Mouse (Mus musculus) forebrain, embryonic 10.5 days (tissue): Measurements from ENCODE around the gene Gm43191. TPM values are rescaled to one million over a fixed set of nuclear protein-coding genes. Genes with fewer than 3 reads are reported as not detected.

Experiments
- DNase-seq: peaks from one replicate; pipeline ENCODE4 v3.0.0-alpha.2; 2017; ENCODE audit warnings: low spot score; ENCODE audit errors: extremely low spot score
- H3K27ac ChIP-seq: fragments of 300-500 bp; sonication (generic); 2 replicates; pipeline ENCODE4 v1.5.1; 2016; ENCODE audit warnings: mild to moderate bottlenecking
- H3K27me3 ChIP-seq: fragments of 300-500 bp; sonication (generic); 2 replicates; pipeline ENCODE4 v1.6.1; 2016; ENCODE audit warnings: mild to moderate bottlenecking; ENCODE audit not compliant: poor library complexity, severe bottlenecking
- H3K36me3 ChIP-seq: fragments of 300-500 bp; sonication (generic); replicated peaks from 2 replicates; pipeline ENCODE4 v1.6.1; 2016; ENCODE audit warnings: mild to moderate bottlenecking, moderate library complexity
- H3K4me1 ChIP-seq: fragments of 300-500 bp; sonication (generic); 2 replicates; pipeline ENCODE4 v1.6.1; 2016
- H3K4me3 ChIP-seq: fragments of 300-500 bp; sonication (generic); 2 replicates; pipeline ENCODE4 v1.5.1; 2016; ENCODE audit warnings: mild to moderate bottlenecking, moderate library complexity
- H3K9me3 ChIP-seq: fragments of 300-500 bp; sonication (generic); 2 replicates; pipeline ENCODE4 v1.6.1; 2016; ENCODE audit warnings: mild to moderate bottlenecking, moderate library complexity
- WGBS: fragments of 180-500 bp; shearing (Covaris S2); methylation state at CpG from one replicate; pipeline ENCODE4 v1.1.7; 2016; 5-methylcytosine and 5-hydroxymethylcytosine counted together
- polyA plus RNA-seq: library from polyadenylated mRNA; unstranded; fragments of >200 nt; fragmentation: Nextera tagmentation; extraction: Ambion mirVana; gene quantifications from 2 replicates; pipeline ENCODE4 v1.2.1, GENCODE M21; 2016

Gene Gm43191
- 0.84 TPM in 1 of 2 replicates, not detected in the other for polyA plus RNA-seq

- no peak within 1 kb of the TSS for H3K27ac ChIP-seq
- no peak for DNase-seq
- peaks cover 31% of the 10 kb centered on the region for H3K36me3 ChIP-seq
- WGBS = 95% methylated on average over 1 of the region's 1 CpGs
- no peak within 1 kb of the TSS for H3K4me3 ChIP-seq
- H3K27me3 ChIP-seq = no peaks in the 10 kb centered on the region
- H3K4me1 ChIP-seq = no peaks in the 10 kb centered on the region
- no peaks in the 10 kb centered on the region for H3K9me3 ChIP-seq
Observed at GRCm38 (mm10) chr3:116681160-116681559, at the start of gene Gm43191. Gene Gm43191, minus strand, starts transcription at chr3:116681260.

GRCm38 (mm10) chr3:116729483-116730174, 48.6 kb upstream of the Gm43191 start:
- DNase-seq = no peak

GRCm38 (mm10) chr3:116726807-116727206, 45.7 kb upstream of the Gm43191 start:
- H3K4me3 ChIP-seq = no peak overlapping the region
- no peak overlapping the region for H3K27ac ChIP-seq
- 81% methylated on average over 9 of the region's 9 CpGs for WGBS
- peaks cover 5% of the 10 kb centered on the region for H3K27me3 ChIP-seq
- no peaks in the 10 kb centered on the region for H3K9me3 ChIP-seq
- no peaks in the 10 kb centered on the region for H3K36me3 ChIP-seq
- peaks cover 15% of the 10 kb centered on the region for H3K4me1 ChIP-seq
- no peak for DNase-seq

More at GRCm38 (mm10) chr3:116729483-116730174, 48.6 kb upstream of the Gm43191 start:
- Histone ChIP-seq H3K4me3 (no peak overlapping the region), H3K36me3 (no peaks in the 10 kb centered on the region), H3K4me1 (peaks cover 8% of the 10 kb centered on the region), H3K9me3 (no peaks in the 10 kb centered on the region), H3K27me3 (peaks cover 5% of the 10 kb centered on the region), H3K27ac (no peak overlapping the region)
- 81% methylated on average over 2 of the region's 2 CpGs for WGBS

- no peak for DNase-seq
- Histone ChIP-seq H3K4me1 (peaks cover 7% of the 10 kb centered on the region), H3K27me3 (peaks cover 5% of the 10 kb centered on the region), H3K27ac (no peak overlapping the region), H3K36me3 (no peaks in the 10 kb centered on the region), H3K4me3 (no peak overlapping the region), H3K9me3 (no peaks in the 10 kb centered on the region)
- WGBS = 51% methylated on average over 10 of the region's 10 CpGs
Observed at GRCm38 (mm10) chr3:116723496-116724481, 42.7 kb upstream of the Gm43191 start.

GRCm38 (mm10) chr3:116722980-116723379, 41.9 kb upstream of the Gm43191 start:
- Histone ChIP-seq H3K9me3 (no peaks in the 10 kb centered on the region), H3K36me3 (no peaks in the 10 kb centered on the region), H3K4me1 (peaks cover 7% of the 10 kb centered on the region), H3K27ac (no peak overlapping the region), H3K27me3 (peaks cover 5% of the 10 kb centered on the region), H3K4me3 (no peak overlapping the region)
- DNase-seq = no peak
- WGBS = 79% methylated on average over 4 of the region's 4 CpGs

- Histone ChIP-seq H3K27ac (no peak overlapping the region), H3K27me3 (peaks cover under 1% of the 10 kb centered on the region; the same call in 1 of the 2 replicates), H3K4me3 (no peak overlapping the region), H3K4me1 (peaks cover 5% of the 10 kb centered on the region), H3K36me3 (no peaks in the 10 kb centered on the region), H3K9me3 (no peaks in the 10 kb centered on the region)
- 74% methylated on average over 3 of the region's 3 CpGs for WGBS
- DNase-seq = no peak
Observed at GRCm38 (mm10) chr3:116718951-116719350, 37.9 kb upstream of the Gm43191 start.

- Histone ChIP-seq H3K4me3 (peak overlapping the region; percentile 100), H3K9me3 (no peaks in the 10 kb centered on the region), H3K27ac (no peak overlapping the region), H3K27me3 (peaks cover 13% of the 10 kb centered on the region), H3K36me3 (no peaks in the 10 kb centered on the region), H3K4me1 (peaks cover 19% of the 10 kb centered on the region)
- no peak for DNase-seq
- WGBS = 37% methylated on average over 5 of the region's 5 CpGs
Observed at GRCm38 (mm10) chr3:116713031-116713430, 32.0 kb upstream of the Gm43191 start.

- 3% methylated on average over 8 of the region's 8 CpGs for WGBS
- Histone ChIP-seq H3K27ac (peak within 1 kb of the TSS; percentile 92), H3K36me3 (no peaks in the 10 kb centered on the region), H3K4me1 (peaks cover 19% of the 10 kb centered on the region), H3K4me3 (peak within 1 kb of the TSS; percentile 100), H3K9me3 (no peaks in the 10 kb centered on the region), H3K27me3 (peaks cover 13% of the 10 kb centered on the region)
- no peak for DNase-seq
Observed at GRCm38 (mm10) chr3:116712436-116712881, 31.4 kb upstream of the Gm43191 start, which contains the start of gene Slc35a3. Gene Slc35a3, minus strand, starts transcription at chr3:116712831.

GRCm38 (mm10) chr3:116711624-116712435, 30.8 kb upstream of the Gm43191 start:
- Histone ChIP-seq H3K4me1 (peaks cover 19% of the 10 kb centered on the region), H3K27ac (peak overlapping the region; percentile 92), H3K9me3 (no peaks in the 10 kb centered on the region), H3K4me3 (peak overlapping the region; percentile 100), H3K36me3 (no peaks in the 10 kb centered on the region), H3K27me3 (peaks cover 13% of the 10 kb centered on the region)
- peak; percentile 72 for DNase-seq
- WGBS = under 1% methylated on average over 85 of the region's 85 CpGs

- no peaks in the 10 kb centered on the region for H3K9me3 ChIP-seq
- DNase-seq = no peak
- H3K4me1 ChIP-seq = peaks cover 19% of the 10 kb centered on the region
- WGBS = 62% methylated on average over 9 of the region's 9 CpGs
- H3K36me3 ChIP-seq = 0 out of 2 replicates have a peak, but pooled peaks cover 3% of the 10 kb centered on the region
- no peak overlapping the region for H3K27ac ChIP-seq
- peak overlapping the region; percentile 100 for H3K4me3 ChIP-seq
- peaks cover 13% of the 10 kb centered on the region for H3K27me3 ChIP-seq
Observed at GRCm38 (mm10) chr3:116710941-116711340, 29.9 kb upstream of the Gm43191 start.

- H3K36me3 ChIP-seq = 0 out of 2 replicates have a peak, but pooled peaks cover 3% of the 10 kb centered on the region
- H3K27me3 ChIP-seq = no peaks in the 10 kb centered on the region
- no peak overlapping the region for H3K4me3 ChIP-seq
- peaks cover under 1% of the 10 kb centered on the region; the same call in 1 of the 2 replicates for H3K4me1 ChIP-seq
- WGBS = 94% methylated on average over 1 of the region's 1 CpGs
- H3K9me3 ChIP-seq = no peaks in the 10 kb centered on the region
- H3K27ac ChIP-seq = no peak overlapping the region
- no peak for DNase-seq
Observed at GRCm38 (mm10) chr3:116705637-116706204, 24.7 kb upstream of the Gm43191 start.
